Mouse (Mus musculus): ENCODE measurements around the gene Zfp422.

The Zfp422 gene

GRCm38 (mm10) chr6:116628539-116629171 lies at the start of gene Zfp422:
Gene Zfp422 (minus strand): TSS chr6:116628999.
- DNase-seq (ENCODE audit: low spot score), result peak; percentile 80

DNA sequence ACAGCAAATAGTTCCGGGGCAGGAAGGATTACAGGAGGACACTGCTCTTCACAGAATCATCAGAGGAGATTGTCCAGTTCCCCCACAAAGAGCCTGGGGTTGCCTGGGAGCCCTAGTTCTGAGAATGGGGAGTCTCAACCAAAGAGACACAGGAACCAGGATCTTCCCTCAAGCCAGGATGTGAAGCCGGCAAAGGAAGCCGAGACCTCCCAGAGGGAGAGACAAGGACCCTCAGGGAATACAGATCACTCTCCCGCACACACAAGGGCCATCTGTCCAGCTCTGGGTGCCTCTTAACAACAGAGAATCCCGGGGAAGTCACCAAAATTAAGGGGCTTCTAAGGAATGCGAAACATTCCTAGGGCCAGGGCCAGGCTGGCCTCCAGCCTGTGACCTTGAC lies 48.5 kb upstream of the Zfp422 start:
- DNase-seq (ENCODE audit: low spot score), result no peak

DNA sequence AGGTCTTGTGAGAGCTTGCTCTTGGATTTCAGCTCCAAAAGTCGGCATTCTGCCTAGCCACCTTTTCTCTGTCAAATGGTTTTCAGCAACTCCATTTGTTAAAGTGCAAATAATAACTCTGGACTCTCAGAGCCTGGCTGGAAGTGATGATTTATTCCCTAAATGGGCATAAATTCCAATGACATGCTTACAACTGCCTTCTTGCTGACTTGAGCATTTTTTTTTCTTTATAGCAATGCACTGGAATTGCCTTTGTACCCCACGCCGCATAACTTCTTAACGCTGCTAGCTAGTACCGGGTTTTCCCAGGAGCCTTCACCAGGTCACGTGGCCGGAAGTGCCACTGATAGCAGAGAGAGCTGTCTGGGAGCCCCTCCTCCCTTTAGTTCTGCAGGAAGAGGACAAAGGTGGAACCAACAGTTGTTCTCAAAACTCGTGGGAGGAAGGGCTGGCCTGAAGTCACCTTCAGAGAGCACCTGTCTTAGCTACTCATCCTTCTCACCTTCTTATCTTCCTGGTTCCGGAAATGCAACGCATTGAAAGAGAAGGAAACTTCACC lies 47.6 kb upstream of the Zfp422 start:
- DNase-seq (ENCODE audit: low spot score), result no peak

GRCm38 (mm10) chr6:116674283-116674886 lies 45.6 kb upstream of the Zfp422 start:
- no peak for DNase-seq (ENCODE audit: low spot score)

DNA sequence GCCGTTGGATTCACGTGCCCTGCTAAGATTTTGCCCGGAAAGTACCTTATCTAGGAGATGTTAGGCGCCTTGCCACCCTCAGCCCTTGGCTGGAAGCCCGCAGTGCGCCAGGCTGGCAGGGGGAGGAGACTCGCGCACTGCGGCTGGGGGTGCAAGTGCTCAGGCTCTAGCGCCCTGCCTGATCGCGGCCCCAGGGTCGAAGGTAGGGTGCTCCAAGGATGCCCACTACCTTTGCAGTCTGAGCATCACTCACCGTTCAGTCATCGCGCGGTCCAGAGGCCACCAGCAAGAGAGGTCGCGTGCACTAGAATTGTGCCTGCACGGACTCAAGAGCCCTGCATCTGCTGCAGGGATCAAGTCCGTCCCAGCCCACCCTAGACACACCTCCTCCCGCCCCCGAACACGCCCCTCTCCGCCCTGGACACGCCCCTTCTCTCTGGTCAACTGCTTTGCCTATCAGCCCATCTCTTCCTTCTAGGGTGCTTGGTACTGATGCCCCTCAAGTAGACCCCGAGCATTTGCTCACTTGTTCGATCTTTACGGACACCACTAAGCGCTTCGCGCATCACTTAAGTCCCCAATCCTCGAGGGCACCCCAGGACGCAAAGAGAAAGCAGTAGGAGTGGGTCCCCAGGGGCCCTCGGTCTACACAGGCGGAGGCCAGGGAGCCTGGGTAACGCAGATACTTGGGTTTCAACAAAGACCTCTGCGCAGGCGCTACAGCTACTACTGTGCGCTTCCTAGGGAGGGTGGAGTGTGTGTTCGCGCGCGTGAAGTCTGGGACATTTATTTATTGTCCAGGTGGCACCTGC lies 44.9 kb upstream of the Zfp422 start, which contains the start of gene Rassf4:
TSS of gene Rassf4 (minus strand) at position 482 of the 812 bp plus-strand sequence.
- peak; percentile 79 for DNase-seq (ENCODE audit: low spot score)

DNA sequence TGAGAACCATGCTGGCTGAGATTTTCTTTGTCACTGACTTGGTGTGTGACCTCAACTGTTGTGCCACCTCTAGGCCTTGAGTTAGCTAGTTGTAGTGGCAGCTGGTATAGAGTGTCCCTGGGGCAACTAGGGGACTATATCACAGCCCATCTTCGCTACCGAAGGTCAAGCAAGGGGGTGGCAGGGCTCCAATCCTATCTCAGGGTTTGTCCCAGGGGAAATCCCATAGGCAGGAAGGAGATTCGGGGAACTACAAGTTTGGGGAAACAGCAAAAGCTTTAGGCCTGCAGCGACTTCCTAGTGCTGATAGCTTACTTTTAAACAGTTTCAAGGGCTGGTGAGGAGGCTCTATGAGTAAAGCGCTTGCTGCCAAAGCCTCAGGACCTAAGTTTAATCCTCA lies 43.5 kb upstream of the Zfp422 start:
- DNase-seq (ENCODE audit: low spot score), result no peak

- no peak for DNase-seq (ENCODE audit: low spot score)
Observed at GRCm38 (mm10) chr6:116671768-116672167, 43.0 kb upstream of the Zfp422 start.

DNA sequence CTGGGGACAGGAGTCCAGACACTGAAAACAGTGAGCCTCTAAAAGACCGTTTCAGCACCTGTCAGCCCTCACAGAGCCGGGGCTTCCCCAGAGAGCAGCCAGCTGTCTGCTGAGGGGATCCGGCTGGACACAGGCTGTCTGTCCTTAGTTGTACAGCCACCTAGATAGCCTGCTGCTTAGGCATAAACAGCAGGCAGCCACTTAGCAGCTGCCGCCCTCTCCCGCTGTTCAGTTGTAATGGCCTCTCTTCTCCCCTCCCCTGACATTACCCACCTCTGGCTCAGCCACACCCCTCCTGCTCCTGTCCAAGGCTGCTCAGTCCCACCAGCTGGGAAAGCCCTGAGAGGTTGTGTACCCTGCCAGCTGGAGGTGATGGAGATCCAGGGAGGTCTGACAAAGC lies 42.2 kb upstream of the Zfp422 start:
- no peak for DNase-seq (ENCODE audit: low spot score)

GRCm38 (mm10) chr6:116670144-116670543 lies 41.3 kb upstream of the Zfp422 start:
- peak; percentile 60 for DNase-seq (ENCODE audit: low spot score)

GRCm38 (mm10) chr6:116668682-116669470 lies 40.1 kb upstream of the Zfp422 start:
- no peak for DNase-seq (ENCODE audit: low spot score)

DNA sequence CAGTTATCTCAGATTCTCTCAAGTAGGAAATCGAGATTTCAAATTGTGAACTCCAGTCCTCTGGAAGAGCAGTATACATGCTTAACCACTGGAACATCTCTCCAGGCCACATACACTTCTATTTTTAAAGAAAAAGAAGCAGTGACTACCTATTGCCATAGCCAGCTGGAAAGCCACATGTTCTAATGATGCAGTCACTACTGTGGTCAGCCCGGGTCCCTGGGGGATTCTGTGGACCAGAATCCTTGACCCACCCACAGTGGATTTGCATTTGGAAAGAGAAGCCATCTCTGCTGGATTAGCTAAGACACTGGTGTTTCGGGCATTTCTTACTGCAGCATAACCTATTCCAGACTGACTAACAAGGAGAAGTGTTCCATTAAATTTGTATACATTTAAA lies 38.6 kb upstream of the Zfp422 start:
- DNase-seq (ENCODE audit: low spot score), result no peak

- DNase-seq (ENCODE audit: low spot score), result no peak
Observed at GRCm38 (mm10) chr6:116666892-116667291, 38.1 kb upstream of the Zfp422 start.

DNA sequence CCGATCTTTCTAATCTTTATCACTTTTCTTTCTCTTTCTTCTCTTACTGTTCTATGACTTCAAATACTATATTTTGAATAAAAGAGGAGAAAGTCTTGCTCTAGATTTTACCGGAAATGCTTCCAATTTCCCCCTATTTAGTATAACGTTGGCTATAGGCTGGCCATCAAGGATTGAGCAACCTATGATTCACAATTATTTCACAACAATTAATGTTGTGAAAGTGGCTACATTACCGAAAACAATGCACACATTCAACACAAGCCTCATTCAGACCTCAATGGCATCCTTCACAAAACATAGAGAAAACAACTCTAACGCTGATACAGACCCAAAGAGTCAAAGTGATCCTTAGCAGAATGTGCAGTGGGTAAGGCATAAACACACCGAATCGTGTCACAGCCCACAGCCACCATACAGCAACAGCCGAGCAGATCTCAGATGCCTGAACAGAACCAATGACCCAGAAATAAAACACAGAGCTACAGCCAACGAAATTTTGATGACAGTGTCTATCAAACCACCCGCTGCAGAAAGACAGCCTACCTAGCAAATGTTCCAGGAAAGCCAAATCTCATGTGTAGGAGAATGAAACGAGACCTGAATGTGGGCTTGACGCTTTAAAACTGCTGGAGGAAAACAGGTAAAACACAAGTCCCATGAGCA lies 37.4 kb upstream of the Zfp422 start:
- no peak for DNase-seq (ENCODE audit: low spot score)

- no peak for DNase-seq (ENCODE audit: low spot score)
Observed at GRCm38 (mm10) chr6:116664830-116665229, 36.0 kb upstream of the Zfp422 start.

DNA sequence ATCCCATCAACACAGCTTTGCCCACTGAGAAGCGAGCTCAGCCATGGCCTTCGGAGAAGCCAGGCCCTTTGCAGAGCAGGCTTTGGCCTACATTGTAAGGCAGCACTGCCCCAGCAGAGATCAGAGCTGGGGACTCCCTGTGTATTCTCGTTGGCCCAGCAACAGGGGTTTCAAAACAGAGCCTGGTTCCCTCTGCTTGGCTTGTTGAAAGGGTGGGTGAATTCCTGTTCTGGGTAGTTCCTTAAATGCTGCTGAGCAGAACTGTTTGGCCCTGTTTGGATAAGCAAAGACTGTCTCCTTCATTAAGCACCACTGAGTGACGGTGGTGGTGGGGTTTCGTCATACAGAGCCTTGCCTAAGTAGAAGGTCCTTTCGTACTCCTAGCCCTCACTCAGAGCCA lies 35.2 kb upstream of the Zfp422 start:
- no peak for DNase-seq (ENCODE audit: low spot score)

- DNase-seq (ENCODE audit: low spot score), result no peak
Observed at GRCm38 (mm10) chr6:116663364-116663763, 34.6 kb upstream of the Zfp422 start.

DNA sequence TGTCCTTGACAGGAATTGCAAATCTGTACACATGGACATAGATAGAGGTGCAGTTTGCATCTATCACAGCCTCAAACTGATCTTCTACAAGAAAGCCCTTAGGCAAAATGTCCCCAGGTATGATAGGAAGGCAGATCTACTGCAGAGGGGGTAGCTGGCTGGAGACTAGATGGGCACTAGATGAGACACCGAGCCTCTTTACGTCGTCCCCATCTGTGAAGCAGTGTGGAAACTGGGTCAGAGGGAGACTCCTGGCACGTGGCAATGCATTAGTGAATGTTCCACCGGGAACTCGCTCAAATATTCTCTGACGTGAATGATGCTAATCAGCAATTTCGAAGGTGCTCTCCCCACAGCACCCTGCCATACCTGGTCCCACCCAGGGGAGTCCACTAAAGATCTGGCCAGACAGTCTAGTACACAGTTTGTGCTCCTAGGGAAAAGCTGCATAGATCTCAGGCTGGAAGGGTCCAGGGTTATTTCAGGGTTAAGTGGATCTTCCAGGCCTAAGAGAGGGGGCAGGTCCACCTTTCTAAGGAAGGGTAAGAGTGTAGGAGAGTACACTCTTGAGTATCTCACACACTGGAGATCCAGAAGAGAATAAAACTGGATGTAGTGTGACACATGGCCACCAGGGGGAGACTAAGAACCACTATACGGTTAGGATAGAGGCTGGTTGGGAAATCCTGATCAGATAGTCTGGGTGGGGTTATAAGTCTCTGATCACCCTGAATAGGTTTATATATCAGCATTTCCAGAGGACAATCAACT lies 25.1 kb upstream of the Zfp422 start:
- no peak for DNase-seq (ENCODE audit: low spot score)

- no peak for DNase-seq (ENCODE audit: low spot score)
Observed at GRCm38 (mm10) chr6:116653191-116653590, 24.4 kb upstream of the Zfp422 start.

DNA sequence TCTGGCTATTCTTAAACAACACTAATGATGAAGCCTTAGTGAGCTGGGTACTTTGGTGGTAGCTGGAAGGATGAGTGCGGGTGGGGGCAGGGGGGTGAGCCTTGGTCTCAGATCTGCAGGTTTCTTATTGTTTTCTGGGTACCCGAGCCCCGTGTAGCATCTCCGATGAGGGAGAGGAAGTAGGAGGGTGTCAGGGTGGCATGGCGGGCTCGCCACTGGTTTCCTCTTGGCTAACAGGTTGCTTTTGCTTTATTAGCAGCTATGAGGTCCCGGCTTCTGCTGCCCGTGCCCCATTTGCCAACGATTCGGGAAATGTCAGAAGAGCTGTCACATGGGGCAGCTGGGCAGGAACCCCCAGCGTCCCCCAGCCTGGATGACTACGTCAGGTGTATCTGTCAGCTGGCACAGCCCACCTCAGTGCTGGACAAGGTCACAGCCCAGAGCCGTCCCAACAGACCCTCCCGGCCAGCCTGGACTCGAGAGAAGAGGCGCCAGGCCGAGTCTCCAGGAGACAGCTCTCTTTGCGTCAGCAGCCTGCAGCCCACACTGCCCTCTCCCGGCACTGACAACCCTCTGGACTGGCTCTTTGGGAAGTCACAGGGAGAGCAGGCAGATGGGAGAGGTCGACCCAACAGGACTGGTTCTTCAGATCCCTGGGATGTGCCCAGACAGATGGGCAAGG lies 22.8 kb upstream of the Zfp422 start:
- no peak for DNase-seq (ENCODE audit: low spot score)

GRCm38 (mm10) chr6:116650406-116650805 lies 21.6 kb upstream of the Zfp422 start, which contains the start of gene Depp1:
Gene Depp1 (plus strand): TSS chr6:116650609.
- DNase-seq (ENCODE audit: low spot score), result no peak

Measured in testis, postnatal 14 days (tissue).